Mouse (Mus musculus) G1E (cell line): ENCODE data around the gene Neurl4.
A peak's percentile ranks its signal among the peaks of the same experiment; 100 is the strongest.

ENCODE experiments used
- CTCF ChIP-seq: IDR thresholded peaks from 2 replicates; pipeline ENCODE4 v1.5.1; 2012; ENCODE audit warnings: low read depth, low read length, inconsistent platforms, mixed read lengths
- GATA1 ChIP-seq: IDR thresholded peaks from 2 replicates; pipeline ENCODE4 v1.6.1; 2012; ENCODE audit warnings: borderline replicate concordance, low read length, inconsistent platforms, mixed read lengths
- GATA2 ChIP-seq: IDR thresholded peaks from 2 replicates; pipeline ENCODE4 v1.6.1; 2012; ENCODE audit warnings: low read depth, low read length, inconsistent platforms, borderline replicate concordance
- POLR2AphosphoS5 ChIP-seq: IDR thresholded peaks from 2 replicates; pipeline ENCODE4 v1.6.1; 2012; ENCODE audit warnings: low read depth, low read length, inconsistent platforms; ENCODE audit not compliant: insufficient replicate concordance
- TAL1 ChIP-seq: conservative IDR thresholded peaks from 2 replicates; pipeline ENCODE4 v1.6.1; 2012; ENCODE audit warnings: low read depth, low read length, inconsistent platforms, mixed read lengths

DNA sequence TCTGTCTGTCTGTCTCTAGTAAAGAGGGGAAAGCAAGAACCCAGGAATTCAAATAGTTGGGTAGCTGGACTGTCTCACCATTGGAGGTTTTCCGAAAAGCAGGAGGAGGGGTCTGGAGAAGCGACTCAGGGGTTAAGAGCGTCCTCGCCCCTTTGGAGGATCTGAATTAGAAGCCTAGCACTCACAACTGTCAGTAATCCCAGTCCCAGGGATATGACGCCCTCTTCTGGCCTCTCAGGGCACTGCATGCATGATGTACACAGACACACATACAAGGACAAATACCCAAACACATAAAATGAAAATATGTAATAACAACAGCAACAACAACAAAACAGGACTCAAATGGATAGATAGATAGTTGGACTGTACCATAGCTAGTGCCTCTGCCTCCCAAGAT lies 59.7 kb downstream of the Neurl4 start:
- TF ChIP-seq CTCF (peak; percentile 25; the same call in 1 of the 2 replicates), GATA1 (no peak), POLR2AphosphoS5 (no peak), TAL1 (no peak), GATA2 (no peak)
